Mouse (Mus musculus): ENCODE measurements around the gene Chga.

Gene Chga

DNA sequence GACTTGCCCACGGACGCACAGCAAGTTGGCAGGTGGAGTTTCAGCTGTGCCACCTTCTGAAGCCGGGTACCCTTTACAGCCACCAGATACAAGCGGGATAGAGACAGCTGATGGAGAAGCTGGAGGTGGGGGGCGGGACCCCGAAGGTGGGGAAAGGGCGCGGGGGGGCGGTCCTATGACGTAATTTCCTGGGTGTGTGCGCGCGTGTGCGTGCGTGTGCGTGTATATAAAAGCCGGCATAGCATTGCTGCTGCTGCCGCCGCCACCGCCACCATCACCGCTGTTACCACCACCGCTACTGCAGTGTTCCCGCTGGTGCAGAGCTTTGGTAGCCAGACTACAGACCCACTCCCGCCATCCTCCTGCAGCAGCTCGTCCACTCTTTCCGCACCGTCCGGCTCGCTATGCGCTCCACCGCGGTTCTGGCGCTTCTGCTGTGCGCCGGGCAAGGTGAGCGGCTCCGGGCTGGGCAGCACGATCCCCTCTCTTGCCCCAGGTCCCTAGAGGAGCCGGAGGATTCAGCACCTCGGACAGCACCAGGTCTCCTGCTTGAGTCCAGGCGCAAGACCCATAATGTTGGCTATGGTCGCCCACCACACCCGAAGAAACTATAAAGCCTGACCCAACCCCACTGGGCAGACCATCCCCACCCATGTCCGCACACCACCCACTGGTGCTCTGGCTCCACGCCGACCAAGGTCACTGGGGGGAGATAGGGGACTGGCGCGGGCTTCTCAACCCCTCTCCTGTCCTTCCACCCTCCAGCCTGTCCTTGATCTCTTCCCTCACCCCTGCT, at the start of gene Chga:
Chga (plus strand) TSS at position 249 of the 796 bp plus-strand sequence.
- WGBS: 2% methylated on average over 44 of the region's 48 CpGs

DNA sequence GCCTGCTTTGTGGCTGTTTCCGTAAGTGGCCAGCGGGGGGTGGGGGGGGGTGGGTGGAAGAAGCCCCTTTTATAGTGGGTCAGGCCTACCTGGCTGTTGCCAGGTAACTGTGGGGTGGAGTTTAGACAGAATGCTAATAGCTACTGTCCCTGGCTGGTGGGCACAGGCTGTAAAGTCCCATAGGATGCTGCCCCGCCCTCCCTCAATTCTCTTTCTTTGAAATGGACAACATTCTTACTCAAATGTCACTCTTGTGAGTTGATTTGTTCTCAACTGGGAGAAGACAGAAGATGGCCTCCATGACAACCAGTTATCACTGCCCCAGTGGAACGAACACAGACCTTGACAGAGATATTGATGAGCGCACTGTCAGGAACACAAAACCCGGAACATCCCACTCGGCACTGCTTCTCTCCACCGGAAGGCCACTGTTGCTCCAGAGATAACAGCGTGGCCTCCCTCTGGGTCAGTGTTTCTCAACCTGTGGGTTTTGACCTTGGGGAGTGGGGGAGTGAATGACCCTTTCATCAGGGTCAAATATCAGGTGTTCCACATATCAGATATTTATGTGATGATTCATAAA, 49.5 kb upstream of the Chga start:
- WGBS: 88% methylated on average over 9 of the region's 9 CpGs

DNA sequence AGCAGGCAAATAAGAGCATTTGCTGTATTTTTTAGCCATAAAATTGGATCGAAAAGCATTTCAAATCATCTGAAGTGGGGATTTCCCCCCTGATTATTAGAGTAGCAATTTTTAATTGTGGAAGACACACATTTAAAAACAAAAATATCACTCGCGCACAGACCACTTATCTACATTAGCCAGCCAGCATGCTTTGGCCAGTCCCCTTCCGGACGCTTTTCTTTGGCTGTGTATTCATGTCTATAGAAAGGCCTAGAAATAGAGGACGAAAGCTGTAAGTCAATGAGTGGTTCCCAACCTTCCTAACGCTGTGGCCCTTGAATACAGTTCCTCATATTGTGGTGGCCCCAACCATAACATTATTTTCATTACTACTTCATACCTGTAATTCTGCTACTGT, 48.8 kb upstream of the Chga start:
- WGBS: 94% methylated on average over 7 of the region's 7 CpGs

DNA sequence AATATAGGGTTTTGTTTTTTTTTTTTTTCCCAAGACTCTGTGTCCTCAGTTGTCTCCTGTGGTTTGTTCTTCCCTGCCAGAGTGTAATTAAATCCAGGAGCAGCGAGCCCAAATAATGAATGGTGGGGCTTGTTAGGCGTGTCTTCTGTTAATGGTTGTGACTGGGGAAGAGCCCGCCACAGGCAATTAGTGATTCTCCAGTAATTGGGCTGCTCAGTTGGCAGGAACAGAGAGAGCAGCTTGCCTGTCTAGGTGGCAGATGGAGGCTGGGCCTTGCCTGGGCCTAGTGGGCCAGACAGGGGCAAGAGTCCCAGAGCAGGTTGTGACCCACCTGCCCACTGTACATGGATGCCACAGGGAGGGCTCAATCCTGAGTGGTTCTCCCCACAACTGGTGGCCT, 43.4 kb upstream of the Chga start:
- 51% methylated on average over 3 of the region's 3 CpGs for WGBS

DNA sequence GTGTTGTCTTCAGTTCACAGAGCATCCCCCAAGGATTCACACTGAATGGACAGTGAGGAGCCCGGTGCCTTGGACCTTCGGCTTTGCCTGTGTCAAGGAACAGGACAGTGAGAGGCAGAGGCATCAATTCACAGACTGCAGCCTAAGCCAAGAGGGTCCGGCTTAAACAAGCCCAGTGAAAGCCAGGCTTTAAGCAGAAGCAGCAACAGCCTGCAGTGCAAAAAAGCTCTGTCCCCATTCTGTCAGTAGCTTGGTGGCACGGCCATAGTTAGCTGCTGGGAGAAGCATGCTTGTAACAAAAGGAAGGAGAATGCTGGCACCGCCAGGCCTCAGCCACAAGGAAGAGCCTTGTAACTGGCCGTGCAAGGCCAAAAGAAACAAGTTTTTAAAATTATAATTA, 40.6 kb upstream of the Chga start:
- WGBS: 47% methylated on average over 6 of the region's 6 CpGs

DNA sequence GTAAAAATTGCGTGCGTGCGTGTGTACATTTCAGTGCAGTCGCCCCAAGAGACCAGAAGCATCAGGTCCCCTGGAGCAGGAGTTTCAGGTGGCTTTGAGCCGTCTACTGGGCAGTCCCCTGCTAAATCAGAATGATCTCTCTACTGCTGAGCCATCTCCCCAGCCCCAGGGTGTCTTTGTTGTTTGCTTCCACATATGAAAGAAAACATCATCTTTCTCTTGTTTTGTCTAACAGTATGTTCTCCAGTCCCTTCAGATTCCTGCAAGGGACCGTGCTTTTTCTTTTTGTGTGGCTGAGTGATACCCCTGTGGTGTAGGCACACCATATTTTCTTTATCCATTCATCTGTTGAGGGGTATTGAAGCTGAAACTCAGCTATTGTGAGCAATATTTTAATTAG, 40.0 kb upstream of the Chga start:
- WGBS: 78% methylated on average over 6 of the region's 6 CpGs

DNA sequence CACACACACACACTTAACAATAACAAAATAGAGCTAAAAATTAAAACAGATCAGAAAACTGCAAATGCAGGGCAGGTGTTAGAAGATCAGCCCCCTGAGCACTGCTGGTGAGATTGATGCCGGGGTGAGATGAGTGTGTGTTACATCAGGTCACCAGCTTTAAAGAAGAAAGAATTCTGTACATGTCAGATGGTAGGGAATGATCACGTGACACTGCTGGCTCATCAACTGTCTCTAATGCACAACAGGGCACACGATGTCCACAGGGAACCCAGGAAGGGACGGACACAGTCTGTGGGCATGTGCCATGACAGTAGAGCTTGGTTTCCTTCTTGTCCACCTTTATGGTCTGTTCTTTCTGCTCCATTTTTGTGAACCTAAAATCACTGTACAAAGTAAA, 38.6 kb upstream of the Chga start:
- 82% methylated on average over 4 of the region's 4 CpGs for WGBS

DNA sequence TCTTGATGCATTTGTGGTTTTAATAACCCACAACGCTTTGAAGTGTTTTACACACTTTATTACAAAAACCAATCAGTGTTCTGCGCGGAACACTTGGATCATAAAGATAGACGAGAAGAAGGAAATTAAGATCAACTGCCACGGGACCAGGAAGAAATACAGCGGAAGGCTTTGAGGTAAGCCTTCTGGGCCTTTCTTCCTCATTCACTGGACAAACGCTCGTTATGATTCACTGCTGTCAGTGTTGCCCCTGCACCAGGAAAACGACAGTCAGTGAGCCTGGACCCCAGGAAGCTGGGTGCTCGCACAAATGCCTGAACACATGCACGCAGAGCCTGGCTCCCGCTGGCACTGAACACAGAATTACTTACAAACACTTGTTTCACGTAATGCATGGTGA, 37.1 kb upstream of the Chga start:
- 80% methylated on average over 13 of the region's 13 CpGs for WGBS

DNA sequence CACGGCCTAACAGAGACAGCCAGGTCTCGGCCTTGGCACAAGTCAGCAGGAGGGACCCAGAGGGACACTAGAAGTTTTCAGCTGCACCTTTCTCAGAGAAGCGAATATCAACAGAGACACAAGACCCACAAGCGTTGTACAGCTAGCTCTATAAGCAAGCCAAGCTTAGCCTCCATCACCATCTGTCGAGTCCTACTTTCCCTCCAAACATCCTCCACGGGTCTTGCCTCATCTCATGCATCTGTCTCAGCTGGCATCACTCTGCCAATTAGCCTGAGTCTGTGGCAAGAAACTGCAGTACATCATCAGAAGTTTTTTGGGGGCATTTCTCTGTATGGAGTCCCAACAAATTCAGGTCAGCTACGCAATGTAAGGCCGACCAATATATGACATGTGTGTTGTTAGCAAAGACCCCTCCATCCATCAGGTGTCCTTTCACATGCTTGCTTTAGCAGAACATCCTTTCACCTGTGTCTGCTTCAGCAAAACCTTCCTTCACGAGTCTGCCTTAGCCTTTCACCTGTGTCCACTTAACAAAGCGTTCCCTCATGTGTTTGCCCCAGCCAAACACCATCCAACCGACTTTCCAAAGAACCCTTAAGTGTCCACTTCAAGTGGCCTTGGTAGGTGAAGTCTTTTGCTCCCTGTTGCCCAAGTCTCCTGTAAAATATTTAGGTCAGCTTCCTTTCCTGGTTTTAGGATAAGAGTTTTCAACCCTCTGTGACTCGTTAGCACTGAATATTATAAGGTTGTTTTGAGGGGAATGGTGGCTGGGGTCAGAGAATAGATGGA, 34.6 kb upstream of the Chga start:
- WGBS: 84% methylated on average over 12 of the region's 12 CpGs

DNA sequence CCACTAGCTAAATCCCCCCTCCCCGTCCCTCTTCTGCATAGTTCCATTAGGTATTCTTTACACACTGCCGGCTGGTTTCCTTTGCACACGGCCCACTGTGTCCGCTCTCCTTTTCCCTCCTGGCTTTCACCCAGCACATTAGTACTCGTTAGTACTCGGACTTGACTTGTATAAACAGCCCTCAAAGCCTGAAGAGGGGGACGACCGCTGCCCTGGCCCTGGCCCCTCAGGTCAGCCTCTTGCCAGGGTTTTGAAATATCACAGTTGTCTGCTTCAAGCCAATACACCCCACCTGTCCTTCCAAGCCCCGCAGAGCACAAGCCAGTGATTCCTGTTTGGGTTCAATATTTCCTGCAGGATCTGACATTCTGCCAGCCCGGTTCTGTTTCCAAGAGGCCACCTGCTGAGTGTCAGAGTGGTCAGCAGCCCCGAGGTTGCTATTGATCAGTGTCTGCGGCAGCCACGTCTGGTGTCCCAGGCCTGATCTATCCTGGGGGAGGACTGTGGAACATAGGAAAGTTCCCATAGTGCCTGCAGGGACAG, 32.9 kb upstream of the Chga start:
- WGBS: 50% methylated on average over 13 of the region's 13 CpGs

DNA sequence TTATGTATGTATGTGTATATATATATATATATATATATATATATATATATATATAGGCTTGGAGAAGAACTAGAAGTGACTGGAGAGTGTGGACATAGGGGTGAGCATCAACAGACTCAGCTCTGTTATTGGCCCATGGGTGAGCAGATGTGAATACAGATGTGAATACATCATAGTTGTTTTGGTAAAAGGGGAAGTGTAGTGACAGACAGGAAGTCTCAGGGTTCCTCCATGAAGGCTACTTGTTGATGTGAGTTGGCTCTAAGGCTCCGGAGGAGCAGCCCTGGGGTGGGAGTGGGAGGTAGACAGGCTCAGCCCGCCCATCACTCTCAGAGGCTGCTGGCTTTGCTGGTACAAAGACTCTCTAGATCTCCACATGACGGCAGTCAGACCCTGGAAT, 30.6 kb upstream of the Chga start:
- 59% methylated on average over 3 of the region's 3 CpGs for WGBS

DNA sequence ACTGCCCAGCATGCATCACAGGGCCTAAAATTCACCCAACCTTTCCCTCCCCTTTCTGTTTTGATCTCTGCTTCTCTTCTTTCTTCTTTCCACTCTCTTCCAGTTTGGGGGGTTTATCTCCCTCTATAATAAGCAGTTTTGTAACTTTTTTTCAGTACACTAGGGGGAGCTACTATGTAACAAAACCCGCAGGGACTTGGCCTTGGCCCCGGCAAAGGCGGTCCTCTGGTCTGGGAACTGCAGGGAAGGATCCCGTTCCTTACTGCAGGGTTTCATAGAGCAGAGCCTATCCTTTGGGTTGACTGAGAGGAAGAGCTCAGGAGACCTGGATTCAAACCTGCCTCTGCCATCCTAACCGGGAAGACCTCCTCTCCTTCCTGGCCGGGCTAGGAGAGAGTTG, 30.0 kb upstream of the Chga start:
- WGBS: 27% methylated on average over 6 of the region's 6 CpGs

DNA sequence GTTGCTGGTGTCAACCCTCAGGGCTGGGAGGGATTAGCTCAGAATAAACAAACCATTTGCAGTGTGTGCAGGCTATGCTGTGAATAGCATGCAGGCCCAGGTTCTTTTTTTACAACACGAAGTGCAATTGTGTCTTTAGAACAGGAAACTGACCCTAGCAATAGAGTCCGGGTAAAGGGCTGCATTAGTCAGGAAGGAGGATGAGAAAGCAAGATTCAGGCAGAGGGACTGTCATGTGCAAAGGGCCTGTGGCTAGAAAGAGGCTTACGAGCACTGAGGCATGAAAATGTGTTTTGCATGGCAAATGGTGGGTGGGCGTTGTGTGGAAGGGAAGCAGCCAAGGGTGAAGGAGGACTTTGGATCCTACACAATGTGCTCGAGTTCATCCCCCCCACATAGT, 26.8 kb upstream of the Chga start:
- 59% methylated on average over 5 of the region's 5 CpGs for WGBS

DNA sequence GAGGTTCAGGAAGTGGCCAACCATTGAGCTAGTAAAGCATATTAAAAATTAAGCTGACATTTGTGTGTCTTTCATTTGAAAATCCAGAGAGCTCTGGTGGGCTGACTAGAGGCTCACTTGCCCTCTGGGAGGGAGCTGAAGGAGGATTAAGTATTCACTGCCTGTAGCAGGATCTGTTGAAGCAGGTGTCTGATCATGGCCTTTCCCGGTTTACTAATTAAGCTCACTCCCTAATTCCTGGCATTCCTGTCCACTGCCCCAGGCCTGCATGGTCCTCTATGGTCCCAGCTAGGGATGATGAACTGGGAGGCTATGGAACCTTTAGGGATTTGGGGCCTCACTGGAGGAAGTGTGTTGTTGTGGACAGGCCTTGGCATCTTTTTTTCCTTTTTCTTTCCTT, 19.0 kb upstream of the Chga start:
- WGBS: 67% methylated on average over 1 of the region's 1 CpGs

DNA sequence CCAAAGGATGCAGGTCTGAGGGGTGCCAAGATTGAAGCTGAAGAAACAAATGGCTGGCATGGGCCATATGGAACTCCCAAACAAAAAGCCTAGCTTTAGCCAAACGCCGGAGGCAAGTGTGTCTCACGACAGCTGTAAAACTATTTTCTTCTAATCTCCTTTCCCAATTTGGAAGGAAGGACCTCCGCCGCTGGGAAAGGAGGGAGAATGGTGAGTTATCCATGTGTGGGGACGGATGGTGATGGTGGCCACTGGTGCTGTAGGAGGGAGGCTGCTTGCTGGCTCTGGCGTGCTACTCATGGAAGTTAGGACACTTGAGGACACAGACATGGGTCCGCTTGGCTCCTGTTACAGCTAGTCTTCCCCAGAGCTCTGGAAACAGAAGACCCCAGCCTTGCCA, 14.5 kb upstream of the Chga start:
- WGBS: 45% methylated on average over 8 of the region's 8 CpGs

DNA sequence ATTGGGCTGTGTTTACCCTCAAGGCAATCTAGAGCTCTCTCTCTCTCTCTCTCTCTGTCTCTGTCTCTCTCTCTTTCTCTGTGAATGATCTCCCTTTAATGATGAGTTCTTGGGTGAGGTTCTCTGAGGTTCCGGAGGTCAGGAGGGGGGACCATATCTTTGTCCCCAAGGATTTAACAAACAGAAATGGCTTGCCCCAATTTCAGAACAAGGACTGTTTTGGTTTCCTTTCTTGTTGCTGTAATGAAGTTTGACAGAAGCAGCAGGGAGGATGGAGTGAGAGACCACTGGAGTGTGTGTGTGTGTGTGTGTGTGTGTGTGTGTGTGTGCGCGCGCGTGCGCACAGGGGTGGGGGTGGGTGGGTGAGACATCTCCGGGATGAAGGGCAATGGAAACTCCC, 13.6 kb upstream of the Chga start:
- 97% methylated on average over 7 of the region's 7 CpGs for WGBS

DNA sequence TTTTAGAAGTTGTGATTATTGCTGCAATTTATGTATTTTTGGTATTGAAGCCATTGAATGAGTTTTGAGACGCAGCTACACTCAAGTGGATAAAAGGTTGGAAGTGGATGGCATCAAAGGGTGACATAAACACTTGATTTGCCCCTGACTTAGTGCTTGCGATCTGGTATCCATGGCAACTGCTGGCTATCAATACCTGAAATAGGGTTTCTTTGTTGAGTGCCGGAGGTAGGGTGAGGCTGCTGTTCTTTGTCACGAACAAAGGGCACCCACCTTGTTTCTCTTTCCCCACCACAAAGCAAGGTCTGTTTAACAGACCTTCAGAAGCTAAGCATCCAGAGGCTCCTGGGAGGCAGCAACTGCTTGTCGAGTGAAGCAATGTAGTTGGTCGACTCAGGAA, 9.6 kb upstream of the Chga start:
- WGBS: 61% methylated on average over 6 of the region's 6 CpGs

DNA sequence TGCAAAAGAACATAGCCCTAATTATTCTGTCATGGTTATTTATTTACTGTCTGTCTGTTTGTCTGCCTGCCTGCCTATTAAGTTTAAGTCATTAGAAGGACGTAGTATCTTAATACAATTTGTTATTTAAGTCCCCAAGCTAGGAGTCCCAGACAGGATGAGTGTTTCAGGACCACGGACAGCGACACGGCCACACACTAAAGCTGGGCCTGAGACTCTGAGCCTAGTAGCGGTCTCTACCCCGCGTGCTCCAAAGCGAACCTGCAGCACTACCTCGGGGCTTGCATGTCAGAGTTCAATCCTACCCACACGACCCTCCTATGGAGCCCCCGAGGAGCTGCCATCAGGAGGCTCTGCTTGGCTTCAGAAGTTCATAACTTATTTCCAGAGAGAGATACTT, 4.2 kb upstream of the Chga start:
- 52% methylated on average over 11 of the region's 11 CpGs for WGBS

DNA sequence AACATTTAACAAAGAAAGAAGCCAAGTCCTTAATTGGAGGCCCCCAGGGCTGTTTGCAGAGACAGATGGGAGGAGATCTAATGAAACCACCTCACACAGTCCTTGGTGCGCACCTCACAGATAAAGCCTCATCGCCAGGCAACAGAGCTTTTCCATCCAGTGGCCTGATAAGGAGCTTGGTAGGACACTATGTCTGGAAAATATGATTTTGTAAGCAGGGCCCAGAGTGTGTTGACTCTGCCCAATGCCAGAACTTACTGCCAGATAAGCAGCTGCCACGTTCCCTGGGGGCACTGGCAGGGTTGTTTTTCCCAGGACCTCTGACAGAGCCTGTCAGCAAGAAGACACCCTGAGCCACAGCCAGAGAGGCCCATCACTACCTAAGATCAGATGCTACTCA, 3.6 kb upstream of the Chga start:
- WGBS: 83% methylated on average over 3 of the region's 3 CpGs

DNA sequence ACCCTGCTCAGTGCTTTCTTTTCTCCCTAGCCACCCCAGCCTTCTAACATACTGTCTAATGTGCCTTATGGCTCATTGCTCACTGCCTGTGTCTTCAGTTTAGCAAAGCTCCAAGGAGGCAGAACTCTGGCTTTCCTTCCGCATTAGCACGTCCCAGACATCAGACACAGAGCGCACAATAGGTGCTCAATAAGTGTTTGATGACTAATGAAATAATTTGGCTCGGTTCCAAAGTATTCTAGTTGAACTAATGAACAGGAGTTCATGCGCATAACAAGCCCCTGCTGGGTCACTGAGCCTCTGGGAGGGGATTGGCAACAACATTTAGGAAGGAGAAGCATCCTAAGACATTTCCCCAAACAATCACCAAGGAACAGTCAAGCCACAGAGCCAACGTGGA, 2.8 kb upstream of the Chga start:
- WGBS: 52% methylated on average over 6 of the region's 6 CpGs

DNA sequence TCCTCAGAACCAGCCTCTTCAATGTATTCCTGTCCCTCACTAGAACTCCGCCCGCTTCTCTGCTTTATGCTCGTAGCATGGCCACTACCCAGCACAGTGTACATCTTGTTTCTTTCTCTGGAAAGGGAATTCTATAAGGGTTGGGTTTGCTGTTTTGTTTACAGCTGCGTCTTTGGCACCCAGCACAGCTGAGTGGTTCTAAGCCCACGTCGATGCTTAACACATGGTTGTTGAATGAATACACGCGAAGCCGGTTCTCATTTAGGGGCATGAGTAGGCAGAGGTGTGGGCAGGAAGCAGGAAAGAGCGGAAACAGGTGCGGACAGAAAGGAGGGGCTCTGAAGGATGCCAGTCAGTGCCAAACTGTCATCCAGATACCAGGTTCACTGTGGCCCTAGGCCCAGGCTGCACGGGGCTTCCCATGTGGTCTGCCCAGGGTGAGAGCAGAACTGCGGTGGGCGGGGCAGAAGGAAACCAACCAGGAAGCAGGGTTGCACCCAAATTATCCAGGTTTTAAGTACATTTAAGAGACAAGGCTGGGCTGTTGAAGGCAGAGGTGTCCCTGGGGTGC, 979 bp upstream of the Chga start:
- 51% methylated on average over 14 of the region's 14 CpGs for WGBS

DNA sequence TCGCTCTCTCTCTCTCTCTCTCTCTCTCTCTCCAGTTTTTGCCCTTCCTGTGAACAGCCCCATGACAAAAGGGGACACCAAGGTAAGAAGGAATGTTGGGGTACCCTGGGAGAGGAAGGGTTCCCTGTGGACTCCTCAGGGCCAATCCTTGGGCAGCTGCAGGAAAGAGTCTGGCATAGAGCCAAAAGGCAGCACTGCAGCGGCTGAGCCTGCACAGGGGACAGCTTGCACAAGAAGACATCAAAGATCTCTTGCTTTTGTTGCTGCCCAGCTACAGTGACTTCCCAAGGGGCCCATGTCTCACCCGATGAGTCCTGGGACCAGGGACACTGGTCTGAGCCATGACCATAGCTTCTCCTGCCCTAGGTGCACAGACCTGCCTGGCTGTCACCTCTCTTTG, 1.1 kb downstream of the Chga start:
- 18% methylated on average over 3 of the region's 3 CpGs for WGBS
